Mouse (Mus musculus): ENCODE results near the gene Coq5. TPM values are rescaled to one million over a fixed set of nuclear protein-coding genes. Genes with fewer than 3 reads are reported as not detected.

The Coq5 gene
- 55.1 and 60.9 TPM in 2 replicates for polyA plus RNA-seq (2014; fragmentation: Nextera tagmentation; extraction: Ambion mirVana)

DNA sequence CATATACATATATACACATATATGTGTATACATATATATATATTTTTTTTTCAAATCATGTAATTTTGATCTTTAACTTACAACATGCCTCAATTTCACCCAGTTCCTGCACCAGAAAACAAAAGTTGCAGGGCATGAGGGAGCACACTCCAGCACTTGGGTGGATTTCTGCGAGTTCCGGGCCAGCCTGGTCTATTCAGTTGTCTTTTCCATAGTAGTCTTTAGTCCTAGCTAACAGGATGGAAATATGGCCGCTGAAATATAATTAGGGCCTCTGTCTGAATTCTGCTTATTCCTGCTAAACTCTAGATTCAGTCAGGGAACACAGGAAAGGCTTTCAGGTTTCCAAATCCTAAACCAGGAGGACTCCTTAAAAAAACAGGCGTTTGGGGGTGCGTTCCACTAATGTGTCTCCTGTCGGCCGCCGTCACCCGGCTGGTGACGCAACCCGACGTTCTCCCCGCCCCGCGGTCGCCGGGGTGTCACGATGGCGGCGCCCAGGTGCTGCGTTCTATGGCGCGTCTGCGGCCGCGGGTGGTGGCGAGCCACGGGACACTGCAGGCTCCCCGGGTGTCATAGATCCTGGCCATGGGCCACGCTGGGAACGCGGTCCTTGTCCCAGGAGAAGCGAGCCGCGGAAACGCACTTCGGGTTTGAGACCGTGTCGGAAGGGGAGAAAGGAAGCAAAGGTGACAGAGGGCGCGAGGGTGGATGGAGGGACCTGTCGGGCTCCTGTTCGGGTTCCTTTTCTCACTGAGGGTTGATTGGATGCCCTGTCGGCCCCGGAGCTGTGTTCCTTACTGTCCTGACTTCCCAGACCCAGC lies at the start of gene Coq5:
Coq5 (plus strand) TSS at position 441 of the 824 bp plus-strand sequence.
- no peaks in the 10 kb centered on the region for H3K27me3 ChIP-seq (replicated peaks; ENCODE audit: control insufficient read depth, insufficient read depth, low read length)
- no peaks in the 10 kb centered on the region for H3K9me3 ChIP-seq (replicated peaks; ENCODE audit: control insufficient read depth, low read length)
- H3K4me2 ChIP-seq (ENCODE audit: low read length): peak within 1 kb of the TSS; percentile 72
- peak; percentile 89 for DNase-seq (ENCODE audit: low spot score)
- peaks cover 4% of the 10 kb centered on the region; the same call in 1 of the 2 replicates for H3K4me1 ChIP-seq (ENCODE audit: control insufficient read depth, insufficient read depth, low read length)
- peak within 1 kb of the TSS; percentile 84 for H3K9ac ChIP-seq (ENCODE audit: low read length)
- H3K36me3 ChIP-seq (ENCODE audit: control insufficient read depth, insufficient read depth, low read length): peaks cover 14% of the 10 kb centered on the region
- H3K27ac ChIP-seq (ENCODE audit: low read depth, low read length): no peak within 1 kb of the TSS
- ATAC-seq: peak; percentile 89
- WGBS: 3% methylated on average over 45 of the region's 45 CpGs
- H3K4me3 ChIP-seq (ENCODE audit: low read depth, low read length): peak within 1 kb of the TSS; percentile 97

- no peak overlapping the region for H3K27ac ChIP-seq (ENCODE audit: low read depth, low read length)
- no peaks in the 10 kb centered on the region for H3K9me3 ChIP-seq (replicated peaks; ENCODE audit: control insufficient read depth, low read length)
- H3K4me1 ChIP-seq (ENCODE audit: control insufficient read depth, insufficient read depth, low read length): peaks cover 2% of the 10 kb centered on the region; the same call in 1 of the 2 replicates
- DNase-seq (ENCODE audit: low spot score): no peak
- no peak overlapping the region for H3K4me2 ChIP-seq (ENCODE audit: low read length)
- no peaks in the 10 kb centered on the region for H3K27me3 ChIP-seq (replicated peaks; ENCODE audit: control insufficient read depth, insufficient read depth, low read length)
- no peak overlapping the region for H3K4me3 ChIP-seq (ENCODE audit: low read depth, low read length)
- 55% methylated on average over 15 of the region's 15 CpGs for WGBS
- H3K9ac ChIP-seq (ENCODE audit: low read length): no peak overlapping the region
- no peaks in the 10 kb centered on the region for H3K36me3 ChIP-seq (ENCODE audit: control insufficient read depth, insufficient read depth, low read length)
- no peak for ATAC-seq
Observed at GRCm38 (mm10) chr5:115230830-115231551, 48.5 kb upstream of the Coq5 start.

DNA sequence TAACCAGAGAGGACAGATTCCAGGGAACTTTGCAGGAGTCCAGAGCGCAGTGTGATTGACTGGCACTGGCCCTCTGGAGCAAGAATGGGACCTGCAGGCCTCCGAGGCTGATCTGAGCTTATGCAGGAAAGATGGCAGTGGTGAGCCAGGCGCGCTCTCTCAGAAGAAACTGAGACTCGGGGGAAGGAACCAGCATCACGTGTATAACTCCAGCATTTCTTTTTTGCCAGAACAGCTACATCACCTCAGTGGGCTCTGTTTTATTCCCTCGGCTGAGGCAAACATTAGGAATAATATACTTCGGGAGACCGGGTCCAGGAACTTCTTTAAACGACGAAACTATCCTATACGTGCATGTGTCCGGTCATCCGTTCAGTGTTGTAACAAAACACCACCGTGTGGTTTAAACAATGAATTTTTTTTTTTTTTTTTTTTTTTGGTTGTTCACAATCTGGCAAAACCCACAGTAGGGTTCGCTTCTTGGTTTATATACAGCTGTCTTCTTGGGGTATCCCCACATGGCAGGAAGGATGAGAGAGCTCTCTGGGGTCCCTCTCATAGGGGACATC lies 47.8 kb upstream of the Coq5 start:
- peaks cover 2% of the 10 kb centered on the region; the same call in 1 of the 2 replicates for H3K4me1 ChIP-seq (ENCODE audit: control insufficient read depth, insufficient read depth, low read length)
- H3K9ac ChIP-seq (ENCODE audit: low read length): no peak overlapping the region
- H3K36me3 ChIP-seq (ENCODE audit: control insufficient read depth, insufficient read depth, low read length): no peaks in the 10 kb centered on the region
- H3K9me3 ChIP-seq (replicated peaks; ENCODE audit: control insufficient read depth, low read length): no peaks in the 10 kb centered on the region
- ATAC-seq: no peak
- DNase-seq (ENCODE audit: low spot score): no peak
- H3K4me2 ChIP-seq (ENCODE audit: low read length): no peak overlapping the region
- WGBS: 45% methylated on average over 16 of the region's 16 CpGs
- no peak overlapping the region for H3K4me3 ChIP-seq (ENCODE audit: low read depth, low read length)
- H3K27me3 ChIP-seq (replicated peaks; ENCODE audit: control insufficient read depth, insufficient read depth, low read length): no peaks in the 10 kb centered on the region
- H3K27ac ChIP-seq (ENCODE audit: low read depth, low read length): no peak overlapping the region

DNA sequence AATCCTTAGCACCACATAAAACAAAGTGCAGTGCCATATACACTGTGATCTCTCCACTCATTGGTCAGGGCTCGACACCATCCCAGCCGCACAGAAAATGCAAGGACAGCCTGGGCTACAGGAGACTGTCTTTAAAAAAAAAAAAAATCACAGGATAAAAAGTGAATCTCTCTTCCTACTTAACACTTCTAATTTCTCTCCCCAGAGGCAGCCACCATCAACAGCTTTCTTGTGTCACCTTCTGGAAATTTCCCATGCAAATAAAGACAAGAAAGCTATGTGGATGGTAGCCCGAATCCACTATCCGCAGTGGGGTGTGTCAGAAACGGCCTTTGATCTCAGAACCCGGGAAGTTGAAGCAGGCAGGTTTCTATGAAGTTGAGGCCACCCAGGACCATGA lies 47.0 kb upstream of the Coq5 start:
- no peaks in the 10 kb centered on the region for H3K27me3 ChIP-seq (replicated peaks; ENCODE audit: control insufficient read depth, insufficient read depth, low read length)
- DNase-seq (ENCODE audit: low spot score) (no peak), ATAC-seq (no peak)
- H3K4me3 ChIP-seq (ENCODE audit: low read depth, low read length): no peak overlapping the region
- no peaks in the 10 kb centered on the region for H3K36me3 ChIP-seq (ENCODE audit: control insufficient read depth, insufficient read depth, low read length)
- WGBS: 72% methylated on average over 6 of the region's 6 CpGs
- no peak overlapping the region for H3K9ac ChIP-seq (ENCODE audit: low read length)
- no peaks in the 10 kb centered on the region for H3K9me3 ChIP-seq (replicated peaks; ENCODE audit: control insufficient read depth, low read length)
- no peak overlapping the region for H3K27ac ChIP-seq (ENCODE audit: low read depth, low read length)
- H3K4me2 ChIP-seq (ENCODE audit: low read length): no peak overlapping the region
- H3K4me1 ChIP-seq (ENCODE audit: control insufficient read depth, insufficient read depth, low read length): peaks cover 2% of the 10 kb centered on the region; the same call in 1 of the 2 replicates

GRCm38 (mm10) chr5:115233031-115233780 lies 46.3 kb upstream of the Coq5 start:
- no peak for ATAC-seq
- Histone ChIP-seq H3K4me2 (ENCODE audit: low read length) (no peak overlapping the region), H3K9me3 (replicated peaks; ENCODE audit: control insufficient read depth, low read length) (no peaks in the 10 kb centered on the region), H3K9ac (ENCODE audit: low read length) (no peak overlapping the region), H3K4me3 (ENCODE audit: low read depth, low read length) (no peak overlapping the region), H3K4me1 (ENCODE audit: control insufficient read depth, insufficient read depth, low read length) (peaks cover 2% of the 10 kb centered on the region), H3K27ac (ENCODE audit: low read depth, low read length) (no peak overlapping the region), H3K27me3 (replicated peaks; ENCODE audit: control insufficient read depth, insufficient read depth, low read length) (no peaks in the 10 kb centered on the region), H3K36me3 (ENCODE audit: control insufficient read depth, insufficient read depth, low read length) (no peaks in the 10 kb centered on the region)
- WGBS: 90% methylated on average over 14 of the region's 14 CpGs
- no peak for DNase-seq (ENCODE audit: low spot score)

- Histone ChIP-seq H3K9me3 (replicated peaks; ENCODE audit: control insufficient read depth, low read length) (no peaks in the 10 kb centered on the region), H3K9ac (ENCODE audit: low read length) (no peak overlapping the region), H3K27ac (ENCODE audit: low read depth, low read length) (no peak overlapping the region), H3K4me1 (ENCODE audit: control insufficient read depth, insufficient read depth, low read length) (peaks cover 12% of the 10 kb centered on the region), H3K36me3 (ENCODE audit: control insufficient read depth, insufficient read depth, low read length) (peaks cover 3% of the 10 kb centered on the region; the same call in 1 of the 2 replicates), H3K4me3 (ENCODE audit: low read depth, low read length) (no peak overlapping the region), H3K27me3 (replicated peaks; ENCODE audit: control insufficient read depth, insufficient read depth, low read length) (no peaks in the 10 kb centered on the region), H3K4me2 (ENCODE audit: low read length) (no peak overlapping the region)
- no peak for DNase-seq (ENCODE audit: low spot score)
- ATAC-seq: no peak
- 42% methylated on average over 6 of the region's 6 CpGs for WGBS
Observed at GRCm38 (mm10) chr5:115234519-115234918, 44.9 kb upstream of the Coq5 start.

DNA sequence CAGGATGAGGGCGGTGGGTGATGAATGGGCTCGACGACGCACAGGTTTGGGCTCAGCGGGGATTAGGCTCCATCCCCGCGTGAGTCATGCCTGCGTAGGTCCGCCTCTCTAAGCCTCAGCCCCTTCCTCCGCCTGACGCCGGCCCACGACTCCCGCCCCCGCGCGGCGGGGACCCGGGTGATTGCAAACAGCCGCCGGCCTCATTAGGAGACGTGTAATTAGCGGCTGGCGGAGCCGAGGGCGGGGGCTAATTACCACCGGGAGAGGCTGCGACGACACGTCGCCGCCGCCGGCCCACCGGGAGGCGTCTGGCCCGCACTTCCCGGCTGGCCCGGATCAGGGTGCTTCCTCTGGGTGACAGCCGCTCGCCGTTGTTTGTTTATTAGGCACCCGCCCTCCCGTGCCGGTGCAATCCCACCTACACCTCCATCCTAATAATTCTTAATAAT lies 44.1 kb upstream of the Coq5 start:
- H3K4me1 ChIP-seq (ENCODE audit: control insufficient read depth, insufficient read depth, low read length): peaks cover 12% of the 10 kb centered on the region
- H3K27me3 ChIP-seq (replicated peaks; ENCODE audit: control insufficient read depth, insufficient read depth, low read length): no peaks in the 10 kb centered on the region
- H3K27ac ChIP-seq (ENCODE audit: low read depth, low read length): peak overlapping the region; percentile 63; the same call in 1 of the 2 replicates
- H3K36me3 ChIP-seq (ENCODE audit: control insufficient read depth, insufficient read depth, low read length): peaks cover 11% of the 10 kb centered on the region
- peak overlapping the region; percentile 73 for H3K4me2 ChIP-seq (ENCODE audit: low read length)
- under 1% methylated on average over 44 of the region's 45 CpGs for WGBS
- H3K9ac ChIP-seq (ENCODE audit: low read length): peak overlapping the region; percentile 66
- peak overlapping the region; percentile 40 for H3K4me3 ChIP-seq (ENCODE audit: low read depth, low read length)
- no peaks in the 10 kb centered on the region for H3K9me3 ChIP-seq (replicated peaks; ENCODE audit: control insufficient read depth, low read length)
- peak; percentile 73 for DNase-seq (ENCODE audit: low spot score)
- peak; percentile 59 for ATAC-seq

DNA sequence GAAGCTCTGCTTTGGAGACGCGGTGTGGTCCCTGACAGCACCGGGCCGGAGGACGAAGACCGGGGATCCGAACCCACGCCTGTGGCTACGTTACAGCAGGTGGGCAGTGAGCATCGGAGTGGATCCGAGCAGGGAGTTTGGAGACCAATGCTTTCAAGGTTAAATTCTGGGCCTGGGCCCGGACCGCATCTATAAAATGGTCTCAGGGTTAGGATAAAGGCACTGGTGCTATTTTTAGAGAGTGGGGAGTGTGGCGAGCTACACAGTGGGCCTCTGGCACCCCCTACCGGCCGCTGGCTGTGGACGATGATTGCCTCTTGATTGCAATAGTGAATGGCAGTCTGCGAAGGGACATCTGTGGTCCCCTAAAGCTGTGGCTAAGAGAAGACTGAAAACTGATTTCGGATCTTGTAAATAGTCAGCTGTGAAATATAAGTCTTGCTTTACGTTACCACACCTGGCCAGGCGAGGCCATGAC lies 43.6 kb upstream of the Coq5 start, which contains the start of gene Pop5:
Pop5 (plus strand) TSS at position 51 of the 478 bp plus-strand sequence.
- WGBS: under 1% methylated on average over 21 of the region's 21 CpGs
- H3K9me3 ChIP-seq (replicated peaks; ENCODE audit: control insufficient read depth, low read length): no peaks in the 10 kb centered on the region
- H3K36me3 ChIP-seq (ENCODE audit: control insufficient read depth, insufficient read depth, low read length): peaks cover 16% of the 10 kb centered on the region
- H3K4me2 ChIP-seq (ENCODE audit: low read length): peak within 1 kb of the TSS; percentile 73
- peak within 1 kb of the TSS; percentile 66 for H3K9ac ChIP-seq (ENCODE audit: low read length)
- DNase-seq (ENCODE audit: low spot score): peak; percentile 94
- H3K27me3 ChIP-seq (replicated peaks; ENCODE audit: control insufficient read depth, insufficient read depth, low read length): no peaks in the 10 kb centered on the region
- peak within 1 kb of the TSS; percentile 40 for H3K4me3 ChIP-seq (ENCODE audit: low read depth, low read length)
- peak; percentile 82 for ATAC-seq
- peaks cover 12% of the 10 kb centered on the region for H3K4me1 ChIP-seq (ENCODE audit: control insufficient read depth, insufficient read depth, low read length)
- peak within 1 kb of the TSS; percentile 63; the same call in 1 of the 2 replicates for H3K27ac ChIP-seq (ENCODE audit: low read depth, low read length)

All from forebrain, embryonic 14.5 days (tissue).